Mouse (Mus musculus) megakaryocyte, adult 5-6 weeks (primary cell): ENCODE measurements around the gene Brms1l. TPM values are rescaled to one million over a fixed set of nuclear protein-coding genes. Genes with fewer than 3 reads are reported as not detected.
"Not testable (repeated sequence)": the region's sequence is repeated elsewhere in the genome, so short reads cannot be mapped to it uniquely, and the experiment has no call there.

Source experiments
- ATAC-seq: 2 replicates; pipeline ENCODE4 v1.8.0; 2016; ENCODE audit warnings: mild to moderate bottlenecking, inconsistent platforms; ENCODE audit not compliant: poor library complexity, severe bottlenecking
- total RNA-seq, 2 experiments: library from RNA; stranded (forward) in 1 of 2; stranded (reverse) in 1 of 2; fragments of 153-499, 151-499 nt in 1 of 2; fragments of 221-1000, 200-1000 nt in 1 of 2; gene quantifications; 2 replicates each; pipeline versions ENCODE4 v1.2.3 to v1.2.4; 2015 to 2017

Gene Brms1l
- total RNA-seq (2015) (12.6 and 12.8 TPM in 2 replicates), total RNA-seq (2017) (13.8 and 14.0 TPM in 2 replicates)

DNA sequence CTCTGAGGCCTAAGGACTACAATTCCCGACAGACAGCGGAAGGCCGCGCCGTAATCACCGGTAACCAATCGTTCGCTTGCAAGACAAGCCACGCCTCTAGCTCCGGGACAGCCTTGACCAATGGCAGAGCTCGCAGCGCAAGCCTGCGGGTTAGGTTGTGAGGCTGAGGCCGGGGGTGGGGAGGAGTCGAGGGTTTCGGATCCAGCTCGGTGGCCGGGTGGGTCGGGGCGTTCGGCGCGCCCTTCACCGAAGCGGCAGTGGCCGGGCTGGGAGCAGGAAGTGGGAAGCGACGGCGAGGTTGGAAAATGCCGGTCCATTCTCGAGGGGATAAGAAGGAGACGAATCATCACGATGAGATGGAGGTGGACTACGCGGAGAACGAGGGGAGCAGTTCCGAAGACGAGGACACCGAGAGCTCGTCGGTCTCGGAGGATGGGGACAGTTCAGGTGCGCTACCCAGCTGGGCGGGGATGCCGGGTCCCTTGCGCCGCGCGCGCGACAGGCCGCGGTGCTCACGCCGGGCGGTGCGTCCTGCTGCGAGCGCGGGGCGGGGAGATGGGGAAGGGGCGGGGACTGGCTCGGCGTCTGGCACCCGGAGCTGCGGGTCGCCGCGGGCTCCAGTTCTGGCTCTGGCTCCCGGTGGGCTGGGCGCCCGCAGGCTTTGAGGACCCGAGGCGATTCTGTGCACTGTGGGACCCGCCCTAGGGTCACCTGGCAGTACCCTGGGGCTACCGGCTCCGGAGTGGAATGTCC lies at the start of gene Brms1l:
Brms1l (plus strand) TSS at position 126 of the 753 bp plus-strand sequence.
- ATAC-seq = peak; percentile 98

- ATAC-seq = not testable (repeated sequence)
Measured at GRCm38 (mm10) chr12:55794485-55794884, 41.6 kb upstream of the Brms1l start.

DNA sequence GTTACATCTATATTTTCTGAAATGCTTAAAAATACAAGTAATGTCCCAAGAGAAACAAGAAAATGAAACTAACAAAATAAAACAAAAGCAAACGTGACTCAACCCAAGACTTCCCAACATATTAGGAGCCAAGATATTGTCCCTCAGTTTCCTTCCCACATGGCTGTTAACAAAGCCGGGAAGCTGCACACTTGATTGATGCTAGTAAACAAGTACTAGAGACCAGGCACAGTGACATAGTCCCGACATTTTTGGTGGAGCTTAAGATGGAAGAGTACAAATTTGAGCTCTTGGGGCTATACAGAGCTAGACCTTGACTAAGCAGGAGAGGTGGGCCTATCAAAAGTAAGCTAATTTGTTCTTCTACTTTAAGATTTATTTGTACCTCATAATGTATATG lies 39.0 kb upstream of the Brms1l start:
- ATAC-seq = no peak

GRCm38 (mm10) chr12:55798745-55799144 lies 37.4 kb upstream of the Brms1l start:
- no peak for ATAC-seq

- ATAC-seq = no peak
Measured at GRCm38 (mm10) chr12:55800144-55800543, 36.0 kb upstream of the Brms1l start.

DNA sequence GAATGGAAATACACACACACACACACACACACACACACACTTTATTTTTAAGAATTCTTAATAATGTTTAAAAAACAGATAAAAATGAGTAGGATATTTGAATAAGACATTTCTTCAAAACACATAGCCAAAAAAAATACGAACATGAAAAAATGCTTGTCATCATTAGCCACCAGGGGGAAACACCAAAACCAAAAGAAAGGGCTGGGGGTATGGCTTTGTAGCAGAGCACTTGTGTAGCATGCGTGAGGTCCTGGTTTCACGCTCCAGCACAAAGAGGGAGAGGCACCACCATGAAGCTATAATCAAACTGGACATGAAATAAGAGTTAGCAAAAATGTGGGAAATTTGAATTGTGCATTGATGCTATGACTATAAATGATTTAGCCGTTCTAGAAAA lies 35.0 kb upstream of the Brms1l start:
- no peak for ATAC-seq

DNA sequence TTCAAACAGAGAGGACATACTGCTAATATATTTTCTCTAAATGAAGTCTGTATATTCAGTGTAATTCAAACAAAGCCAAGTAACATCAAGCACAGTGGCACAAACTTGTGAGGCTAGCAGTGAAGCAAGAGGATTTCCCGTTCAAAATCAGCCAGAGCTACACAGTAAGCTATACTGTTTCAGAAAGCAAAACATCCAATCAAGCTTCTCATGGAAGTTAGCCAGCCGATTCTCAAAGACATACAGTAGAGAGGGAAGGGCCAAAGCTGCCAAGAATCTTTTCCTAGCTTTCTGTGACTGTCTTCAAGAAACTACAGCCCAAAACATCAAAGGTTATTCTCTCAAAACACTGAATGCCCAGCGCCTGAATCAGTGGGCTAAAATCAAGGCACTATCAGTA lies 31.1 kb upstream of the Brms1l start:
- no peak for ATAC-seq

GRCm38 (mm10) chr12:55816488-55816887 lies 19.6 kb upstream of the Brms1l start:
- no peak for ATAC-seq

DNA sequence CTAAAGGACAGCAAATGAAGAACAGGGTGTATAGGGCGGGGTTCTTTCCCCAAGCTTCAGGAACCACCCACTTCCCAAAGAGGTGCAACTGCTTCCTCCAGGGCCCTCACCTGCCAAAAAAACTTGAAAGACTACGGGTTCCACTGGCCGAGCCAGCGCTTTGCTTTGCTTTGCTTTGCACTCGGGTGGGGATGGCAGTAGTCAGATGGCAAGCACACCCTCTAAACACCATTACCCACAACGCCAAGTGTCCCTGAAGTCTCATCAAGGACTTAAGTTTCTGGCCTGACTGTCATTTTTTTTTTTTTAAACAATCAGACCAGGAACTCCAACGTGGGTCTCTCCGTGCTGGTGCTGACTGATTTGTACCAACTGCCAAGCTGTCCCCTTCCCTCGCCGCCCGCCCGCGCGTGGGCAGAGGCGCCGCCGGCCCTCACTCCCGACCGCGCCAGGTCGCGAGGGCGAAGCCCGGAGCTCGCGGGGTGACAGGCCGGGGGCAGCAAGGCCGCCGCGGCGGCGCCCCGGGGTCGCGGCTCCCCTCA lies 15.9 kb upstream of the Brms1l start:
- peak; percentile 22; the same call in 1 of the 2 replicates for ATAC-seq

DNA sequence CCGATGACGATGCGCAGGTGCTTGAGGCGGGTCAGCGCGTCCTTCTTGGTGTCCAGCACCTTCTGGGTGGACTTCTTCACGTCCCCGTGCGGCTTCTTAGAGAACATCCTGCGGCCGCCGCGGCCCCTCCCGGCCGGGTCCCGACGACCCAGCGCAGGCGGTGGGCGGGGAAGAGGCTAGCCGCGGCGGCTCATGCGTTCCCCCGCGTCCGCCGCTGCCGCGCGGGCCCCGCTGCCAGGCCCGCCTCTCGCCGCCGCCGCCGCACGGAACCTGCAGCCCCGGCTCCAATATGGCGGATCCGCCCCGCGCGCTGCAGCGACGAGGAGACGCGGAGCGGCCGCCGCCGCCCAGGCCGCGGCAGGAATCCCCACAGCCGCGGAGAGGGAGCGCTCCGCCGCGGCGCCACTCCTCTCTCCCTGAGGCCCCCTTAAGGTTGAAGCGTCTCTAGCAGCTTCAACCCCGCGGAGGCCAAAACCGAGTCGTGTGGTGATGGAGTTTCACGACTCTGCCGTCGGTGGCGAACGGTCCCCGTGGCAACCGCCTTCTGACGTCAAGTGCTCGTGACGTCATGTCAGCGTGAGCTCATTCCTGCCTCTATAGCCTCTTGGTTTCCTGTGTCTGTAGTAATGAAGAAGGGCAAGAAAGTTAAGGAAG lies 15.3 kb upstream of the Brms1l start, which contains the start of gene Ralgapa1:
Ralgapa1 (minus strand) TSS at position 507 of the 654 bp plus-strand sequence.
- peak; percentile 75 for ATAC-seq

DNA sequence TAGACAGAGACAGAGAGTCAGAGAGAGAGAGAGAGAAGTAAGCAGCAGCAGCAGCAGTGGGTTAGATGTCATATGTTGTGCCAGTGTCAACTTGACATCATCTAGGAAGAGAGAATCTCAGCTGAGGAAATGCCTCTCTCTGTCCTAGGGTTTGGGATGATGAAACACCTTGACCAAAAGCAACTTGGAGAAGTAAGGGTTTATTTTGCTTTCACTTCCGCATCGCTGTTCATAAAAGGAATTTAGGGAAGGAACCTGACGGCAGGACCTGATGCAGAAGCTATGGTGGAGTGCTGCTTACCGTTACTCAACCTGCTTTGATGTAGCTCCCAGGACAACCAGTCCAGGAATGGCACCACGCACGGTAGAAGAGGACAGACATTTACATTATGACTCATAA lies 12.1 kb upstream of the Brms1l start:
- peak; percentile 72 for ATAC-seq

- ATAC-seq = no peak
Measured at GRCm38 (mm10) chr12:55825537-55825936, 10.6 kb upstream of the Brms1l start.

DNA sequence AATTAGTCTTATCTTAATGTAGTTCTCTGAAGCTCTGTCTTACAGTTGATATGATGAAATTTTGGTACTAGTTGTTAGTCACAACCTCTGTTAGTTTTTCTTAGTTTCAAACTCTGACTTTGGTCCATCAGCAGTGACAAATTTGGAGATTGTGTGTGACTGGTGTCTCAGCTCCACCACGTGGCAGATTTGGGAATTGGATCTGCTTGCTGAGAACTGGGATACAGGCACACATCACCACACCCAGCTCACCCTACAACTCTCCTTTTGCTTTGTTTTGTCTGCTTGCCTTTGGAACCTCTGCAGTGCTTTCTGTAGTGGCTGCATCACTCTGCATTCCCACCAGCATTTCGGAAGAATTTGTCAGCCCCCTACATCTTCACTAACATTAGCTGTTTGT lies 5.0 kb upstream of the Brms1l start:
- ATAC-seq = peak; percentile 75

DNA sequence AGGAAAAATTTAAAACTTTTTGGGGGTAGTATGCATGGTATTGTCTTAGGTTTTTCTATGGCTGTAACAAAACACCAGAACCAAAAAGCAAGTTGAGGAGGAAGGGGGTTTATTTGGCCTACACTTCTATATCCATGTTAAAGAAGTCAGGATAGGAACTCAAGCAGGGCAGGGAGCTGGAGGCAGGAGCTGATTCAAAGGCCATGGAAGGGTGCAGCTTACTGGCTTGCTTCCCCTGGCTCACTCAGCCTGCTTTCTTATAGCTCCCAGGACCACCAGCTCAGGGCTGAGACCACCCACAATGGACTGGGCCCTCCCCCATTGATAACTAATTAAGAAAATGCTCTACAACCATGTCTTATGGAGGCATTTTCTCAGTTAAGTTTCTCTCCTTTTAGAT lies 3.2 kb upstream of the Brms1l start:
- no peak for ATAC-seq

DNA sequence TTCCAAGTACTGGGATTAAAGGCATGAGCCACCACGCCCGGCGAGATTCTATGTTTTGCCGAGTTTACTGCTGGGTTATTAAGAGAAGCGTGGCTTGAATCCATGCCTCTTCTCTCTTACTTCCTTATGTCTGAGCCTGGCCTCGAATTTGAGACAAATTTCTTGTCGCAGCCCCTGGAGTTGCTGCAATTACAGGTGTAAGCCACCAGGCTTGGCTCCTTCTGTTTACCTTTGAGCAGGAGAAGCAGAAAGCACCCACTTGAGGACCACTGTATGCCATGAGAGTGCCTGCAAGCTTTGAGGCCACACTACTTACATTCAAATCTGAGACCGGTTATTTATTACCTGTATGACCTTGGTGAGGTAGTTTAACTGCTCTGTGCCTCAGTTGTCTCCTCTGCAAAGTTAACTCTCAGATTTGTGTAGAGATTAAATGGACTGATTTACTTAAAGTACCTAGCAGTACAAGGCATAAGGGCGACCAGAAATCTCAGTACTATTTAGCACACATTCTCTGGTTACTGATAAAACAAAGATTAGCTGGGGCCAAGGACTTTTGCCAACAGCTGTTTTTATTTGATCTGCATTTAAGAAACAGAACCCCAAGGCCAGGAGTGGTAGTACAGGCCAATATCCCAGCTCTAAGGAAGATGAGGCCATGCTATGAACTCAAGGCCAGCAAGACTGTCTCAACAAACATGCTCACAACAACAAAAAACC lies 2.1 kb upstream of the Brms1l start:
- ATAC-seq = no peak

DNA sequence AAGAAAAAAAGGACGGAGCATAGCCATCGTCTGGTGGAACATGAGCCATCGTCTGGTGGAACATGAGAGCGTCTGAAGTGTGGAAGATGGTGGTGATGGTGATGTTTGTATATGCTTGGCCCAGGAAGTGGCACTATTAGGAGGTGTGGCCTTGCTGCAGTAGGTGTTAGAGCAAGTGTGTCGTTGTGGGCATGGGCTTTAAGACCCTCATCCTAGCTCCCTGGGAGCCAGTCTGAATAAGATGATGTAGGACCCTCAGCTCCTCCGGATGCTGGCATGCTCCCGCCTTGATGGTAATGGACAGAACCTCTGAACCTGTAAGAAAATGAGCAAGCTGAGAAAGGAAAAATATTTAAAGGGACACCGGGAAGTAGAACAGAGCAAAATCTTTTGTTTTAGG lies 1.2 kb upstream of the Brms1l start:
- no peak for ATAC-seq

DNA sequence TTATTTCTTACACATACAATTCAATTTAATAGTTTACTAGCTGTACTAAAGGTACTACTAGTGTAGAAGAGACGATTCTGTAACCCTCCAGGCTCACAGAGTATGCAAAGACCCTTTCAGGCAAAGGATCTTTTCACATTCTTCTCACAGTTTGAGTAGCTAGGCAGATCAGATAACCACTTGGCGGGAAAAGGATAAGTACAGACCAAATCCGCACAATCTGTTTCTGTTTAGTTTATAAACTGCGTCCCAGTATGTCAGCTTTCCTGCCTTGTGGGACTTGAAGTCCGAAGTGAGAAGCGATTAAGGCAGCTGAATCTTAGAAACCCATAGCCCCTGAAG lies 296 bp upstream of the Brms1l start:
- no peak for ATAC-seq

DNA sequence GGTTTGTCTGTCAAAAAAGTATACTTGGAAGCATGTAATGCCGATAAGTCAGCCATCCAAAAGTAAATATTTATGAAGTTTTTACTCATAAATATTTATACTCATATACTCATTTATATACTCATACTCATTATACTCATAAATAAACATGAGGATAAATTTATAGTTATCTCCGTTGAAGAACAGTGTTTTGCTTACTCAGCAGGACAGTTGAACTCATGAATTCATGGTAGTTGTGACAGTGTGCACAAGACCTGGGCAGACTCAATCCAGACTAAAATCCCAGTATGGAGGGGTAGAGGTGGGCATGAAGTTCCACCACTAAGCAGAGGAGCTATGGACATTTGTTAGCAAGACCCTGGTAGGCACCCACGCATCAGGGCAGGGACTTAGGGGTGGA lies 1.4 kb downstream of the Brms1l start:
- ATAC-seq = no peak

GRCm38 (mm10) chr12:55846741-55847140 lies 10.6 kb downstream of the Brms1l start:
- peak; percentile 60; the same call in 1 of the 2 replicates for ATAC-seq

DNA sequence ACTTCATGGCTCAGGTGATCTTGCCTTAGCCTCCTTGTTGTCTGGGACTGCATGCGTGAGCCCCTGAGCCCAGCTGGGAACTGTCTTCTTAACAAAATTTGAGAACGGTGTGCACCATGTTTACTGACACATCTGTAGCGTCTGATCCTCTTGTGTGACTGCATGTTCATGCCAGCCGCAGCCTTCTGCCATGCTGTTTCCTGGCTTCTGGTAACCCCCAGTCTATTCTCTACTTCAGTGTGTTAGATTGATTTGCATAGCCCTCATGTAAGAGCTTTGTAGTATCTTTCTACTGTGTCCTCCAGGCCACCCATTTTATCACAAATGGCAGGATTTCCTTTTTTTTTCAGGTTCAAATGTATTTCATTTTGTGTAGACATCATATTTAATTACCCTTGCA lies 11.7 kb downstream of the Brms1l start:
- no peak for ATAC-seq

- ATAC-seq = no peak; the same call in 1 of the 2 replicates
Measured at GRCm38 (mm10) chr12:55850650-55851049, 14.5 kb downstream of the Brms1l start.
